Mouse (Mus musculus): ENCODE data around the gene Kif1bp.
"Not testable (repeated sequence)": the region's sequence is repeated elsewhere in the genome, so short reads cannot be mapped to it uniquely, and the experiment has no call there.

The Kif1bp gene

GRCm38 (mm10) chr10:62578338-62579100, at the start of gene Kif1bp:
Gene Kif1bp (minus strand): TSS chr10:62578457.
- peak; percentile 97 for DNase-seq (ENCODE audit: low spot score)

GRCm38 (mm10) chr10:62604161-62604560, 25.9 kb upstream of the Kif1bp start:
- no peak for DNase-seq (ENCODE audit: low spot score)

- no peak for DNase-seq (ENCODE audit: low spot score)
These were observed 25.2 kb upstream of the Kif1bp start for GRCm38 (mm10) chr10:62603233-62604030.

- DNase-seq (ENCODE audit: low spot score) = peak; percentile 90
These were observed 24.2 kb upstream of the Kif1bp start, which contains the start of gene Ddx21 for GRCm38 (mm10) chr10:62602177-62603040. Gene Ddx21 (minus strand): TSS chr10:62602281.

GRCm38 (mm10) chr10:62601833-62602176, 23.5 kb upstream of the Kif1bp start:
- no peak for DNase-seq (ENCODE audit: low spot score)

- DNase-seq (ENCODE audit: low spot score) = no peak
These were observed 23.0 kb upstream of the Kif1bp start for GRCm38 (mm10) chr10:62601053-62601791.

GRCm38 (mm10) chr10:62600056-62600455, 21.8 kb upstream of the Kif1bp start:
- DNase-seq (ENCODE audit: low spot score) = no peak

- not testable (repeated sequence) for DNase-seq (ENCODE audit: low spot score)
These were observed 21.1 kb upstream of the Kif1bp start for GRCm38 (mm10) chr10:62599311-62599710.

GRCm38 (mm10) chr10:62592496-62592895, 14.2 kb upstream of the Kif1bp start:
- no peak for DNase-seq (ENCODE audit: low spot score)

- DNase-seq (ENCODE audit: low spot score) = peak; percentile 89
These were observed 11.9 kb upstream of the Kif1bp start for GRCm38 (mm10) chr10:62590200-62590599.

GRCm38 (mm10) chr10:62588616-62589015, 10.4 kb upstream of the Kif1bp start:
- no peak for DNase-seq (ENCODE audit: low spot score)

- no peak for DNase-seq (ENCODE audit: low spot score)
These were observed 5.0 kb upstream of the Kif1bp start for GRCm38 (mm10) chr10:62583245-62583644.

- DNase-seq (ENCODE audit: low spot score) = no peak
These were observed 4.4 kb upstream of the Kif1bp start for GRCm38 (mm10) chr10:62582701-62583100.

GRCm38 (mm10) chr10:62582263-62582662, 4.0 kb upstream of the Kif1bp start:
- no peak for DNase-seq (ENCODE audit: low spot score)

- not testable (repeated sequence) for DNase-seq (ENCODE audit: low spot score)
These were observed 872 bp upstream of the Kif1bp start for GRCm38 (mm10) chr10:62579129-62579528.

GRCm38 (mm10) chr10:62577673-62578337, 452 bp downstream of the Kif1bp start:
- no peak for DNase-seq (ENCODE audit: low spot score)

- no peak for DNase-seq (ENCODE audit: low spot score)
These were observed 3.3 kb downstream of the Kif1bp start for GRCm38 (mm10) chr10:62575001-62575400.

GRCm38 (mm10) chr10:62570126-62570871, 8.0 kb downstream of the Kif1bp start:
- DNase-seq (ENCODE audit: low spot score) = no peak

- DNase-seq (ENCODE audit: low spot score) = no peak
These were observed 9.4 kb downstream of the Kif1bp start for GRCm38 (mm10) chr10:62568861-62569260.

- no peak for DNase-seq (ENCODE audit: low spot score)
These were observed 20.5 kb downstream of the Kif1bp start for GRCm38 (mm10) chr10:62557736-62558135.

All from testis, postnatal 10 days (tissue).